Mouse (Mus musculus): ENCODE measurements at regions not wholly inside any gene's neighbourhood (a gene's known extent, or its start where the extent isn't known, plus 50 kb on each side); places are given as distances from the start of the nearest gene placed in this dataset.
"Not testable (repeated sequence)": the region's sequence is repeated elsewhere in the genome, so short reads cannot be mapped to it uniquely, and the experiment has no call there.

DNA sequence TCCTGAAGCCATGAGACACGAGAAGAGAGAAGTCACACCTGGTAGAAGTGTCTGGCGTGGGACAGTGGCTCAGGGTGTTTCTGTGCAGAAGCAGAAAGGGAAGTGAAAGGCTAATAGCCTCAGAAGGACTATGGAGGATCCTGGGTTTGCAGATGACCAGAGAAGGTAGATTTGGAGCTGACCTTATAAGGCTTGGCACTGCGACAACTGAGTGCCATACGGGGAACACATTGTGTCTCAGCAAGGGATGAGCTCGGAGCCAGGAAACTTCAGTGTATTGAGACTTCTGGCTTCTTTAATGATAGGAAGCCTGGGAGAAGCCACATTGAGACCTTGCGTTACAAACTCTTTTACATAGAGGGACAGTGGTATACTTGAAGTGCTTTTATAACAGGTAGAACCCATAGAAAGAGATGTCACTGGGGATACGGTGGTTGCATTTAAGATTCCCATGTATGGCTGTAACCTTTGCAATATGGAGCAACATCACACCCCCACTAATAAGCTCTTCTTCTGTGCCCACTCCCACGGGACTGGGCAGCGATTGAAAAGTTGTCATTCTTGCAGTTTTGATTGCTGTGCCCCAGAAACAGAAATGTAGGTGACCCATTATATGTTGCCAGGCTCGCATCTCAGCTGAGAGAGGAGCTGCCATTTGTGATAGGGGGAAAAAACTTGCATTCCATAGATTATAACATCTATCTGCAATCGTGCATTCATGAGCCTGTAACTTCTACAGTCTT lies 61.8 kb upstream of the Dync1i1 start:
- Histone ChIP-seq H3K4me3 (ENCODE audit: insufficient read depth, low read depth, low read length) (no peak overlapping the region), H3K4me1 (ENCODE audit: control insufficient read depth, insufficient read depth, insufficient read length, low read length) (no peaks in the 10 kb centered on the region), H3K27ac (replicated peaks; ENCODE audit: low read depth, low read length) (no peak overlapping the region)

DNA sequence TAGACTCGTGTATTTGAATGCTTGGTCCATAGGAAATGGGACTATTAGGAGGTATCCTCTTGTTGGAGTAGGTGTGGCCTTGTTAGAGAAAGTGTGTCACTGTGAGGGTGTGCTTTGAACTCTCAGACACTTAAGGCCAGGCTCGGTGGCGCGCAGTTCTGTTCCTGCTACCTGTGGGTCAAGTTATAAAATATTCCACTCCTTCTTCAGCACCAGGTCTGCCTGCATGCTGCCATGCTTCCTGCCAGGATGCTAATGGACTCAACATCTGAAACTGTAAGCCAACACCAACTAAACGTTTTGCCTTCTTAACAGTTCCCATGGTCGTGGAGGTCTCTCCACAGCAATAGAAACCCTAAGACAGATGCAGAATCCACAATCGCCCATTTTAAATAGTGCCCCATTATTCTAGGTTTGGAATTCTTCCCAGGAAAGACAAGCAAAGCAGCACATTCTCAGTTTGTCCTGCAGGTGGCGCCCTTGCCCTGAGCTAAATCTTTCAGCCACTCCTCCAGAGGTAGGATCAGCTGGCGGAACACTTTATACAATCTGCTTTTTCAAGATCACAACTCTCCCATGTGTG lies 80.2 kb upstream of the Dync1i1 start:
- H3K4me3 ChIP-seq (ENCODE audit: insufficient read depth, low read depth, low read length), result no peak overlapping the region

DNA sequence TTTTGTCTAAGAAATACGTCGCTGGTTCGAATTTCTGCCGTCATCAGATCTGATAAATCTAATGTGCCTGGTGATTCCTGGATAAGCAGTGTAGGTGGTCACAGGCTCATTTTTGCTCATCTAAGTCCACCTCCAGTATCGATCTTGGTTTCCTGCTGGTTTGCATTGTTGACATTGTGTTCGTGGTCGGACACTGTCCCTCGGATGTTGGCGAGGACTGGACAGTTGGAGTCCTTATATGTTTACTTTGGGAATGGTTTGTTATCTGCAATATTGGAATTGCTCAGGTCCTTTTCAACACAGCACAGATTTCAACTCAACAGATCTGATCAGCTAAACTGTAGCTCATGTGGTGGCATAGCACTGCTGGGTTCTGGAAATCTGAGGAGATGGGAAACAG lies 91.2 kb upstream of the Dync1i1 start:
- no peaks in the 10 kb centered on the region for H3K4me1 ChIP-seq (ENCODE audit: control insufficient read depth, insufficient read depth, insufficient read length, low read length)
- H3K4me3 ChIP-seq (ENCODE audit: insufficient read depth, low read depth, low read length), result no peak overlapping the region
- H3K27ac ChIP-seq (replicated peaks; ENCODE audit: low read depth, low read length), result no peak overlapping the region

More for the DNA sequence above, 80.2 kb upstream of the Dync1i1 start:
- no peak overlapping the region for H3K27ac ChIP-seq (replicated peaks; ENCODE audit: low read depth, low read length)
- H3K4me1 ChIP-seq (ENCODE audit: control insufficient read depth, insufficient read depth, insufficient read length, low read length), result no peaks in the 10 kb centered on the region

DNA sequence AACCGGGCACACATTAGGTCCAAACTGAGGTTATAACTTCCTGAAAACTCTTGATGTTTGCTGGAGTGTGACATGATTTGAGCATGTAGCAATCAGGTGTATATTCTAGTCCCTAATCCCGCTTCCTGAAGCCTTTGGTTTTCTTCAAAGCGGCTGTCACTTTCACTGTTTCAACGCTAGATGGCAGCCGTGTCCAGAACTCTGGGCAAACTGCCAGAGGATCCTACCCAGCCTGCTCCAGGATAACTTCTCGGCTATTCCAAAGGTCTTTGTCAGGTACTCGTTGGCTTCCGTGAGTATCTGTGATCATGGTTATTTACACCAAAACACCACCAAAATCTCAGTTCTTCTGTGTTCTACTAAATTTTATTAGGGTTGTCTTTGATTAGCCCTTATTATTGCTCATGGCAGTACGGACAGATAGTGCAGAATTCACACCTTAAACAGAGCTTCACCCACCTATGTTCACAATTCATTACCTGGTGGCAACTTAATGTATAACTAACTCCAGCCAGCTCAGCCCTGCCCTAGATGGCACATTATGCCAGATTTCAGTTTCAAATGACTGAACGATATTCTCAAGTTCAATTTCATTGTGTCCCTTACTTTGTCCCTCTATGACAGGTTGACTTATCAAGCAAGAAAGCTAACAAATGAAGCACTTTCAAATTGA lies 92.3 kb upstream of the Dync1i1 start:
- Histone ChIP-seq H3K27ac (replicated peaks; ENCODE audit: low read depth, low read length) (no peak overlapping the region), H3K4me1 (ENCODE audit: control insufficient read depth, insufficient read depth, insufficient read length, low read length) (no peaks in the 10 kb centered on the region), H3K4me3 (ENCODE audit: insufficient read depth, low read depth, low read length) (no peak overlapping the region)

DNA sequence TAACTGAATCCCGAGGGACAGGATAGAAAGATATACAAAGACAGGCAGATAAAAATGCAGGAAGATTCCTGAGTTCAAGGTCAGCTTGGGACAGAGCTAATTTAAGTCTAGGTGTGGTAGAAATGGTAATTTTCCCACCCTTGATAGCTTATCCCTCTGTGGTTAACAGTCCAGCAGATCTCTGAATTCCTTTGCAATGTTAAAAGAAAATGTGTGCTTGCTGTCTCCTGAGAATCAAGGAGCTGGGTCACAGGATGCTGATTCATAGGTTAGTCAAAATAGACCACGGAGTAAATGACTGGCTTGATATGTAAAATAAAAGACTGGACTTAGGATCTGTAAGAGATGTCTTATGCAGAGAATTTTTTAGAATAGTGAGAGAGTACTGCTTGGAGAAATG lies 101.4 kb upstream of the Dync1i1 start:
- H3K4me1 ChIP-seq (ENCODE audit: control insufficient read depth, insufficient read depth, insufficient read length, low read length), result no peaks in the 10 kb centered on the region
- H3K4me3 ChIP-seq (ENCODE audit: insufficient read depth, low read depth, low read length), result no peak overlapping the region
- no peak overlapping the region for H3K27ac ChIP-seq (replicated peaks; ENCODE audit: low read depth, low read length)

DNA sequence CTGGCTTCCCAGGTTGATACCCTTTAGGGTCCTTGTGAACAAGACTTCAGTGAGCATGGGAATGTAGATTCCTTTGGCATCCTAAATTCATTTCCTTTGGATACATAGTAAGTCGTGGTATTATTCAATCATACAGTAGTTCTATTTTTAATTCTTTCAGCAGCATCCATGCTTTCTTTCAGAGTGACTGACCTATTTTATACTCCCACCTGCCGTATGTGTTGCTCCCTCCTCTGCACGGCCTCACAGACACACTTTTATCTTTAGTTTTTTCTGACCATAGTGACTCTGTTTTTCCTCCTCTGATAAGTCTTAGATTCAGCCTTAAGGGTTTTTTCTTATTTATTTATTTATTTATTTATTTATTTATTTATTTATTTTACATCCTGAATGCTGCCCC lies 103.9 kb upstream of the Dync1i1 start:
- no peak overlapping the region for H3K27ac ChIP-seq (replicated peaks; ENCODE audit: low read depth, low read length)
- no peak overlapping the region for H3K4me3 ChIP-seq (ENCODE audit: insufficient read depth, low read depth, low read length)
- no peaks in the 10 kb centered on the region for H3K4me1 ChIP-seq (ENCODE audit: control insufficient read depth, insufficient read depth, insufficient read length, low read length)

DNA sequence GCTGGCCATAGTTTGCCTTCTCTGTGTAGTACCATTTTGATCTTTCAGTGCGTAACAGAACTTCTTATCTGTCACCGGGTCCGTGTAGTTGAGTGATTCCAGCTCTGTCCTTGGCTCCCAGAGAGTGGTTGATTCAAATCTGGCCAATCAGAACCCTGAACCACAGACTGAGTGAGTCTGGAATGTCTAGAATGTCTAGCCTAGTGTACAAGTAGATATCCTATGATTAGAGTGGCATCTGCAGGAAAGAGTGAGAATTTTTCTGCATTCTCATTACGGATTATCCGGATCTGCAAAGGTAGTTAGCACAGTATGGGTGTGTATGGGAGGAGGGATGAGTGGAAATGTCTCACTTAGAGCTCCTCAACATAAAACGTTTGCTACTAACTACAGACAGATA lies 97.9 kb upstream of the Pdk4 start:
- H3K4me1 ChIP-seq (ENCODE audit: control insufficient read depth, insufficient read depth, insufficient read length, low read length), result no peaks in the 10 kb centered on the region
- H3K4me3 ChIP-seq (ENCODE audit: insufficient read depth, low read depth, low read length), result no peak overlapping the region

DNA sequence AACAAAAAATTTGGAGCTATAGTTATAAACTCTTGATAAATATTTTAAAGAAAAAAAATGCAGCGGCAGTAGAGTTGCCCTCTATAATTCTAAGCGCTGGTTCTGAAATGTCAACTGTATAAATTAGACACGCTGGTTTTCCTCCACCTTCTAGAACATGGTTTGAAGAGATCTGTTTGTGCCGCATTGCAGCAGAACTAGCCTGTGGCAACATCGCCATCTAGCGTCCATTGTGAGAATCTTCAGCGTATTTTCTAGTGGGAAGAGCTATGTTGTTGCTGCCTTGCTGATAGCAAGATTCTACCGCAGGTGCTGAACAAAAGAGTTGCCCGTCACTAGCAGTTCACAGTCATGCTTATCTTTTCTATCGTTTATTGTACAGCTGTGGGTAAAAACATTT lies 93.5 kb upstream of the Pdk4 start:
- H3K27ac ChIP-seq (replicated peaks; ENCODE audit: low read depth, low read length), result peak overlapping the region; percentile 65; the same call in 1 of the 2 replicates

More for the DNA sequence above, 97.9 kb upstream of the Pdk4 start:
- no peak overlapping the region for H3K27ac ChIP-seq (replicated peaks; ENCODE audit: low read depth, low read length)

DNA sequence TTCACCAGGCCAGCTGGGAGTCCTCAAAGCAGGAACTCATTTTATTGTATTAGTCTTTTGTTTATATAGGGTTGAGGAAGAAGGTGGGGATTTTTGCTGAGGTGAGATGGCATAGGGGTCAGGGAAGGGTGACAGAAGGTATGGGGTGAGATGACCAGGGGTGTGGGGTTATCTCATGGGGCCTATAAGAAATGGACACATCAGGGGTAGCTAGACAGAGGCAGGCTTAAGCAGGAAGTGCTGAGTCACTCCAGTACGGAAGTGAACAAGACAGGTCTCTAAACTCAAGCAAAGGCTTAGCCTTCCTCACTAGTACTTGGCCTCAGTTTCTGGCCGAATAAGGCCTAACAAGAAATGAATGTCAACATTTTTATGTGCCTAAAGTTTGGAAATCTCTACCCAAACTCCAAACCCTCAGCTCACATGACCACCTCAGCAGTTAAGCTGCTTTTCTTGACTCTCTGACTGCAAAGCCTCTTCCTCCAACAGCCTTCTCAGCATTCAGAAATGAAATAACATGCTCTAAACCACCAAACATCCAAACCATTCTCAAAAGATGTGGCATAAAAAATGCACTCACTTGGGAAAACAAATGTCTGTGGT lies 86.9 kb upstream of the Pdk4 start:
- no peak overlapping the region for H3K4me3 ChIP-seq (ENCODE audit: insufficient read depth, low read depth, low read length)
- H3K4me1 ChIP-seq (ENCODE audit: control insufficient read depth, insufficient read depth, insufficient read length, low read length), result peaks cover 4% of the 10 kb centered on the region; the same call in 1 of the 2 replicates
- H3K27ac ChIP-seq (replicated peaks; ENCODE audit: low read depth, low read length), result peak overlapping the region; percentile 38

More for the DNA sequence above, 93.5 kb upstream of the Pdk4 start:
- Histone ChIP-seq H3K4me3 (ENCODE audit: insufficient read depth, low read depth, low read length) (no peak overlapping the region), H3K4me1 (ENCODE audit: control insufficient read depth, insufficient read depth, insufficient read length, low read length) (no peaks in the 10 kb centered on the region)

DNA sequence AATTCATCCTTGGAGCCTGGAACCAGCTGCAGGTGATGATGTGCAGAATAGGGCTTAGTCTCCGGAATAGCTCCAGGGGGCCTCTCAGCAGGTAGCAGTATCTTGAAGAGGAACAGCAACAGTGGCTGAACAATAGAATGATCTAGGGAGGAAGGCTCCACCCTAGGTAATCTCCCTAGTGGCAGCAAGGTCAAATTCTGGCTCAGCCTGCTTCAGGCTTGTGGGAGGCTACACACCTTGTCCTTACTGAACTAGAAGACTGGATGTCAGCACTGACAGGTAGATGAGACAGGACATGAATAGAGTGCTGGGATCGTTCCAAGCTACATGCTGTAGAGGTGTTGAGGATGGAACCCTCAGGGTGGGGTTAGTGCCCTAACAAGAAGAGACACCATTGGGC lies 80.8 kb upstream of the Pdk4 start:
- H3K4me3 ChIP-seq (ENCODE audit: insufficient read depth, low read depth, low read length); H3K4me1 ChIP-seq (ENCODE audit: control insufficient read depth, insufficient read depth, insufficient read length, low read length); H3K27ac ChIP-seq (replicated peaks; ENCODE audit: low read depth, low read length): not testable (repeated sequence)

DNA sequence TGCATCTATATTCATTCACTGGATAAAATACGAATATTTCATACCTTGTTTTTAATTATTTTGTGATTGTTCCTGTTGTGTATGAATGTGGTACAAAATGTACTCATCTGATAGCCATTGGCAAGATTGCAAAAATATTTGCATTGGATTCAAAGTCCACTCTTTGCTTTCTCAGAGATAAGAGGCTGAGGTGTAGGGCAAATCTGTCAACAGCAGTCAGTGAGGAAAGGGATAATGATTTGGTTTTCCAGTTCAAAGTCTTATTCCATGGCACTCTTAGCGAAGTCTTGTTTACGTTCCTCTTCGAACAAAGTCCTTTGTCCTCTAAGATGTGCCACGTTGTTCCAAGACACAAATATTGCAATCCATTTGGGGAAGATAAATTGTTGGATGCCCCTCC lies 70.5 kb upstream of the Pdk4 start:
- Histone ChIP-seq H3K27ac (replicated peaks; ENCODE audit: low read depth, low read length) (no peak overlapping the region), H3K4me1 (ENCODE audit: control insufficient read depth, insufficient read depth, insufficient read length, low read length) (no peaks in the 10 kb centered on the region), H3K4me3 (ENCODE audit: insufficient read depth, low read depth, low read length) (no peak overlapping the region)

DNA sequence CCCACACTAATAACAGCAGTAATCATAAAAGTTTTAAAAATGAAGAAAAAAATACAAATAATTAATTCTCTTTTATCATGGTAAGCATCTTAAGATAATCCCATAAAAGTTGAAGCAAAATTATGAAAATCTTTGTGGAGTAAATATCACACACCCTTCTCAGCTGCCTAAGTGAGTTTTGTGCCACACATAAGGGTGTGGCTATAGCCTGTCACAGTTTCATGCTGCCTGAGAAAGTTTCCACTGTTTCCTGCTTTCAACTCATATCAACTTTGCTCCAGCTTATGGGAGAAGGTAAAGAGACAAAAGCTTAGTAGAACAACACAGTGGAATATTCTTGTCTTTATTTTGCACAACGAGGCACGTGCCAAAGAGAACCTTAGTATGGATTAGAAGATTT lies 68.9 kb upstream of the Pdk4 start:
- no peaks in the 10 kb centered on the region for H3K4me1 ChIP-seq (ENCODE audit: control insufficient read depth, insufficient read depth, insufficient read length, low read length)
- H3K27ac ChIP-seq (replicated peaks; ENCODE audit: low read depth, low read length), result no peak overlapping the region
- H3K4me3 ChIP-seq (ENCODE audit: insufficient read depth, low read depth, low read length), result no peak overlapping the region

DNA sequence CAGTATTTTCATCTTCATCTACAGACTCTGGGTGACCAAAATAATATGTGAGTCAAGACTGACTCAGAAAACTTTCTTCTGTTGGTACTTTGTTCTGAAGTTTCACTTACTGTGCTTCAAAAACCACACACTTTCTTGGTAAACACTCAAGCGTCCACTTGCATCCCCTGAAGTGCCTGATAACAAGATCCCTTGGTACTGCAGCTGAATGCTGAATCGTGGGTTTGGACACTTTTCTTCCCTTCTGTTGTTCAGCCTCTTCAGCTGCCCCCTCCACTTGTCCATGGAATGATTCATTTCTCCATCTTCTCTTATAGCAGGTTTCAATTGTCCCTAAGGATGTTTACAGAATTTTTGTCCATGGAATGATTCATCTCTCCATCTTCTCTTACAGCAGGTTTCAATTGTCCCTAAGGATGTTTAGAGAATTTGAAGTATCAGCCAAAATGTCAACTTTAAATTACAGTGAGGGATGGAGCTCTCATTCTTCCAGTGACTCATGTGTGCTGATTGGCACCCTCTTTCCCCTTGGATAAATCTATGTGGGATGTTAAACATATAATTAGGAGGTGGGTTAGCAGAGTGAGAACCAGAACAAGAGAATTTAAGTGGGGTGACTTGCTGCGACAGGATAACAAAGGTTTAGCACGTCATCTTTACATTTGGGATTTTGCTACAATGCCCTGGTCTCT lies 57.7 kb upstream of the Pdk4 start:
- Histone ChIP-seq H3K27ac (replicated peaks; ENCODE audit: low read depth, low read length) (no peak overlapping the region), H3K4me3 (ENCODE audit: insufficient read depth, low read depth, low read length) (no peak overlapping the region), H3K4me1 (ENCODE audit: control insufficient read depth, insufficient read depth, insufficient read length, low read length) (no peaks in the 10 kb centered on the region)

DNA sequence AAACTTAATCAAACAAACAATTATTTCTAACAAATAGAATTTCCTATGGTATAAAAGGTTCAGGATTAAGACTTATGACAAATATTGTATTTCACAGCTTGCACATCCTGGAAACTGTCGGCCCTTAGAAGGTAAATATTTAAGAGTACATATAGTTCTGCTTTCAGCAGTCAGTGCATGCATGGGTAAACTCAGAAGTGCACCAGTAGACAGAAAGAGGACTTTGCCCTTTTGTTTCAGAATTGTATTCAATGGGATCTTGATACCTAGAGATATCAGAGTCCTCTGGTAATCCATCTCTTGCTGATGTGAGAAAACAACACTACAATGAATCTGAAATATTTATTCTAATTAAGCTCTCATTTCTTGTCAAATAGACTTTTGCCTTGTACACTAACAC lies 54.0 kb upstream of the Pdk4 start:
- H3K27ac ChIP-seq (replicated peaks; ENCODE audit: low read depth, low read length), result no peak overlapping the region
- H3K4me3 ChIP-seq (ENCODE audit: insufficient read depth, low read depth, low read length), result no peak overlapping the region
- H3K4me1 ChIP-seq (ENCODE audit: control insufficient read depth, insufficient read depth, insufficient read length, low read length), result no peaks in the 10 kb centered on the region

Data from brown adipose tissue, adult 24 weeks (tissue).